Mouse (Mus musculus) left cerebral cortex, adult 8-10 months (tissue): ENCODE measurements around the gene Ggt1. TPM values are rescaled to one million over a fixed set of nuclear protein-coding genes. Genes with fewer than 3 reads are reported as not detected.
"Not testable (repeated sequence)": the region's sequence is repeated elsewhere in the genome, so short reads cannot be mapped to it uniquely, and the experiment has no call there.

ENCODE experiments used
- DNase-seq, 2 experiments: peaks; one replicate each; pipeline ENCODE4 v3.0.0; 2022; ENCODE audit warnings: low spot score in 2 of 2
- total RNA-seq, 4 experiments: library from RNA; stranded (reverse); gene quantifications; 2 replicates each; pipeline ENCODE4 v1.2.4; 2022

The Ggt1 gene
- 1 to 10 TPM; 2.3 to 5.5 (median 4.5) TPM for total RNA-seq

- DNase-seq: no peak
Observed at GRCm38 (mm10) chr10:75561071-75561654, at the start of gene Ggt1. Gene Ggt1 (plus strand): TSS chr10:75561604.

DNA sequence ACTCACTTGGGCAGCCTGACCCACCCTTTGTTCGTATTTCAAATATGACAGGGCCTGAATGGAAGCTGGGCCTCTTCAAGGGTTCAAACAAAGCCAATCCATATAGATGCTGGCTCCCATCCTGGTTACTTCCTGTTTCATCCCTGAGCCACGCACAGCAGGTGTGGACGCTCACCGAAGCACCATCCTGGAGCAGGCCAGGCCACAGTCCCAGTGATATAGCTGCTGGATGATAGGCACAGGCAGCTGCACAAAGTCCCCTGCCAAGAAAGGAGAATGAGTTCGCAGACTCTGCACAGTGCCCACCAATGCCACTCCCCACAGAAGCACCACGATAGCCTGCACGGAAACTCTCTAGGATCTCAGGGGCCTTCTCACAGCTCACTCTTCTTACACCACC, 49.5 kb upstream of the Ggt1 start:
- no peak for DNase-seq

GRCm38 (mm10) chr10:75512796-75513195, 48.6 kb upstream of the Ggt1 start:
- DNase-seq: no peak

GRCm38 (mm10) chr10:75513306-75514067, 47.9 kb upstream of the Ggt1 start:
- no peak for DNase-seq

DNA sequence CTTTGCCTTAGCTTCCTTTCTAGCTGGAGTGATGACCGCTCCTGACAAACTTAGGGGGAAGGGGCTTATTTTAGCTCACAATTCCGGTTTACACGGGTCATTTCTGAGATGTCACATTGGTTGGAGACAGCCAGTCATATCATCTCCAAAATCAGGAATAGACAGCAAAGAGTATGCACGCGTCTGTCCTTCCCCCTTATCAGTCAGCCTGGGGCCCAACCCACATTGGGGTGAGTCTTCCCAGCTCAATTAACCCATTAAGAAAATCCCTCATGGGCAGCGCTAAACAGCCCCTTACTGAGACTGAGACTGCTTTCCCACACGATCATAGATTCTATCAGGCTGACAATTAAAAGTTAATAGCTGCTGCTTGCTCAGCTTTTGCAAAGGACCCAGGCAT, 47.0 kb upstream of the Ggt1 start:
- DNase-seq: no peak

- DNase-seq: no peak
Observed at GRCm38 (mm10) chr10:75515216-75516037, 46.0 kb upstream of the Ggt1 start.

DNA sequence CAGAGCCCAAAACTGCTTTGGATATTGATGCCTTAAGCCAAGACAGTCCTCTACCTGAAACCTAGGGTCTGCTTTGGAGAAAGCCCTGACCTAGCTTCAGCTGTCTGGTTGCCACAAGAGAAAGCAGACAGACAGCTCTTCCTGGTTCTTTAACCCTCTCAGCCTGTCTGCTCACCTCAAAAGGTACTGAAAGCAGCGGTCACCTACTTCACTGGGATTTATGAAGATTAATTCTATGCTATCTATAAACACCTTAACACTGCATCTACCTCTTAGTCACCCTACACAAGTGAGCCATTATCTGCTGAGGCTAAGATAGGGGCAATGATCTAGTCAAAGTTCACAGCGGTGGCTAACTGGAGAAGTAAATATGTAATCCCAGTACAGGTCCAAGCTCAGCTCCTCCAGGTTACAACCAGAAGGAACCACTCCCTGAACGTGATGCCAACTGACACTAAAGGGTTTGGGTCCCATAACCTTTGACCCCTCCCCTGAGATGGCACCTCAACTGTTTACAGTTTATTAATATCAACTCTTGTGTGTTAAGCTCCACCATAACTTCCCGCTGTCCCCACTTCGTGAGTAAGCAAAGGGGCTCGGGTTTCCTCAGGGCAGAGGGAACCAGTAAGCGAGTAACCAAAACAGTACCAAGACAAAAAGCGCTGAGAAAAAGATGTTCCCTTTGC, 45.2 kb upstream of the Ggt1 start:
- no peak for DNase-seq

- DNase-seq: no peak
Observed at GRCm38 (mm10) chr10:75516724-75517072, 44.7 kb upstream of the Ggt1 start.

GRCm38 (mm10) chr10:75517073-75517757, 44.2 kb upstream of the Ggt1 start, which contains the start of gene Snrpd3:
Gene Snrpd3 (plus strand): TSS chr10:75517551.
- DNase-seq: peak; percentile 73 to 92

GRCm38 (mm10) chr10:75517758-75518143, 43.7 kb upstream of the Ggt1 start, which contains the start of gene Gucd1:
Gene Gucd1 (minus strand): TSS chr10:75517972.
- DNase-seq: peak; percentile 96 to 97

- DNase-seq: no peak
Observed at GRCm38 (mm10) chr10:75520581-75520980, 40.8 kb upstream of the Ggt1 start.

DNA sequence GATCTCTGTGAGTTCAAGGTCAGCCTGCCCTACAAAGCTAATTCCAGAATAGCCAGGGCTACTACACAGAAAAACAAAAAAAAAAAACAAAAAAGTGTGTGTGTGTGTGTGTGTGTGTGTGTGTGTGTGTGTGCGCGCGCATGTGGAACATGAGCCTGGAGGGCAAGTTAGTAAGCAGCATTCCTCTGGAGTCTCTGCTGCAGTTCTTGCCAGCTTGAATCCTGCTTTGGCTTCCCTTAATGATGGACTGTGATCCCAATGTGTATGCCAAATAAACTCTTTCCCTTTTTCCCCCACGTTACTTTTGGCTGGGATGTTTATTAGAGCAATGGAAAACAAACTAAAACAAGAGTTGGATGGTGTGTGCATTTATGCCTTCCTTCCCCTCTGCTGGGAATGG, 39.8 kb upstream of the Ggt1 start:
- no peak for DNase-seq

- not testable (repeated sequence) for DNase-seq
Observed at GRCm38 (mm10) chr10:75525450-75525849, 36.0 kb upstream of the Ggt1 start.

GRCm38 (mm10) chr10:75530322-75530721, 31.1 kb upstream of the Ggt1 start:
- no peak for DNase-seq

GRCm38 (mm10) chr10:75531532-75532090, 29.8 kb upstream of the Ggt1 start:
- no peak for DNase-seq

GRCm38 (mm10) chr10:75534216-75534615, 27.2 kb upstream of the Ggt1 start:
- DNase-seq: no peak

- DNase-seq: no peak
Observed at GRCm38 (mm10) chr10:75534934-75535333, 26.5 kb upstream of the Ggt1 start.

DNA sequence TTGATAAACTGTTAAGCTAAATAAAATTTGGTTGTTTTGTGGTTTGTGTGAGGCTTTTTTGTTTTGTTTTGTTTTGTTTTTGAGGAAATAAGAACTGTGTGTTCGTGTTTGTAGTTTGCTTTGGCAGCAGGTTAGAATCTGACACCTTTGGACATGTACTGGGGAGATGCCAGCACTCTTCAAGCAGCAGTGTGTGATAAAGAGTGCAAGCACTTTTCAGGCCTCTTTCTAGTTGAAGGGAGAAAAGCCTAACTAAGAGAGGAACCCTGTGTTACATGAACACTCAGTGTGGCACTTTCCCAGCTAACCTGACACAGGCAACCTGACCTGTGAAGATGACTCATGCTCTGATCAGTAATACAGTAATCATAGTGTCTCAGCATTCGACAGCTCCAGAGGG, 26.0 kb upstream of the Ggt1 start:
- no peak for DNase-seq

- no peak for DNase-seq
Observed at GRCm38 (mm10) chr10:75536123-75536522, 25.3 kb upstream of the Ggt1 start.

GRCm38 (mm10) chr10:75547901-75548300, 13.5 kb upstream of the Ggt1 start:
- DNase-seq: no peak

- no peak for DNase-seq
Observed at GRCm38 (mm10) chr10:75548486-75548885, 12.9 kb upstream of the Ggt1 start.
